Mouse (Mus musculus) layer of hippocampus, postnatal 14 days (tissue): ENCODE measurements around the gene 6430550D23Rik. TPM values are rescaled to one million over a fixed set of nuclear protein-coding genes. Genes with fewer than 3 reads are reported as not detected.
A peak's percentile ranks its signal among the peaks of the same experiment; 100 is the strongest.
"Not testable (repeated sequence)": the region's sequence is repeated elsewhere in the genome, so short reads cannot be mapped to it uniquely, and the experiment has no call there.

Experiments
- DNase-seq, 2 experiments: peaks; one replicate each; pipeline ENCODE4 v3.0.0; 2021 to 2022; ENCODE audit warnings: low spot score in 2 of 2, mixed read lengths in 1 of 2
- total RNA-seq, 2 experiments: library from RNA; stranded (reverse); gene quantifications; 2 replicates each; pipeline ENCODE4 v1.2.3; 2021

6430550D23Rik gene
- total RNA-seq, 2 experiments from 2014 or later: 0.93 to 1.5 TPM

- peak; percentile 88 for DNase-seq
Measured at GRCm38 (mm10) chr2:155956134-155957059, 51.4 kb downstream of the 6430550D23Rik start, which contains the start of gene Cep250. TSS of gene Cep250 (plus strand) at chr2:155956458.

DNA sequence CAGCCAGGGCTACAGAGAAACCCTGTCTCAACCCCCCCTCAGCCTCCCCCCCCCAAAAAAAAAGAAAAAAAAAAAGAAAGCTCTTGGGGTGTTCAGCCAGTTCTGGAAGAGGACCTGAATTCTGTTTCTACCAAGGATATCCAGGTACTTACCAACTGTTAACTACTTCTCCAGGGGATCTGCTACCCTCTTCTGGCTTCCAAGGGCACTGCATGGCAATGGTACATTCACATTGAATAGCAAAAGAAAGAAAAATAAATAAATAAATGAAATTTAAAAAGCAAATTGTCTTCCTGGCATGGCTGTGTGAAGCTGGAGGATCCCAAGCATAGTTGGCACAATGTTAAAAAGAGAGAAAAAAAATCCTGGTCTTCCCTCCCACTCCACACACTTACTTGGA lies 55.8 kb downstream of the 6430550D23Rik start:
- DNase-seq: peak in 1 of 2 experiments; percentile 74

DNA sequence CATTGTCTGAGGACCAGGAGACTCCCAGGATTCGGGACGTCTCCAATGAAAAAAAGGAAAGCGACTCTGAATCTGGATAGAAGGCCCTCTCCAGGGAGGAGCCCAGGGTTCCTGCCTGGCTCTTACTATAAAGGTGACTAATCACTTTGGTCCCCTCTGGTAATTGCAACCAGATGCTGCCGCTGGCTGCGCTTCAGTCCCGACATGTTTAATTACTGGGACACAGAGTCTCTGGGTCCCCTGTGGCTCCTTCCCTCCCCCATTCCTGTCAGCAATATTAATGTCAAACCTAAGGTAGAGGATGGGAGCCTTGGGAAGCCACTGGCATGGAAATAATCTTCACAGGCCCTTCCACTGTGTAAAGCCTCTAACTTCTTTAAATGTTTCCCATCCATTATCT lies 58.4 kb downstream of the 6430550D23Rik start:
- no peak for DNase-seq

DNA sequence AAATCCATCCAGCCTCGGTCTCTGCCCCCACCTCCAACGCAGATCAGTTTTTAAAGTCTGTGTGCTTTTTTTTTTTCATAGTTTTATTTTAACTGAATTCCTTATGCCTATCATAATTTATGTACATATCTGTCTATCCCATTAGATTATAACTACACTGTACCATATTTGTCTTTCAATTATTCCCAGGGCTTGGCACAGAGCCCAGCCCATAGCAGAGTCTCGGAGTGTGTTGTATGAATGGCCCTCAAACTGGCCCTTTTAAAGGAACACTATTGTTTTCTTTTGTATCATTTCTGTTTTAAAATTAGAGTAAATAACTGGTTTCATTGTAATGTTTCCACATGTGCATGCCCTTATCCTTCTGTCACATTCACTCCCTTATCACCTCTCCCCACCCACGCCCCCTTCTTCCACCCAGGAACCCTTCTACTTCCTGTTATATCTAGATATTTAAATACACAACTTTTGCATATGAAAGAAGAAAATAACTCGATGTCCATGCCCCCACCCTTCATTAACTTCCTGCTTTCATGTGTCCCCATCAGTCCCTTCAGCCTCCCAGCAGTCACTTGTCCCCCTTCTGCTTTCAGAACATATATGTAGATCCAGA lies 60.3 kb downstream of the 6430550D23Rik start:
- no peak for DNase-seq

- DNase-seq: no peak
Measured at GRCm38 (mm10) chr2:155946499-155946898, 61.3 kb downstream of the 6430550D23Rik start.

DNA sequence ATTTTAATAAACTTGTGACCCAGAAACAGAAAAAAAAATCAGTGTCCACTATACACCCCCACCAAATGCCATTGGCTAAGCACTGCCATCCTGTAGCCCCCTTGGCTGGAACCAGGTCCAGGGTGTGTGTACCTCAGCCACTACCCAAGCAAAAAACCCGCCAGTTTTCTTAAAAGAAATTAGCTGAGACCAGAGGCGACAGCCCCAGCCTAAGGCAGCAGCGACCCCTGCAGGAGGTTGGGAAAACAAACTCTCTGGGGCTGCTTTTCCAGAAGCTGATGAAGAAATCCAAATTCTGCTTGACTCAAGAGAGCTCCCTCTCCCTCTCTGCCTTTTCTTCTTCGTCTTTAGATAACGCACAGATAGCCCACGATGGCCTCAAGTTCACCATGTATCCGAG lies 61.7 kb downstream of the 6430550D23Rik start:
- DNase-seq: peak; percentile 63 to 79

- DNase-seq: no peak
Measured at GRCm38 (mm10) chr2:155945580-155945979, 62.2 kb downstream of the 6430550D23Rik start.

- no peak for DNase-seq
Measured at GRCm38 (mm10) chr2:155945124-155945523, 62.7 kb downstream of the 6430550D23Rik start, which contains the start of gene Gdf5. TSS of gene Gdf5 (minus strand) at chr2:155945367.

DNA sequence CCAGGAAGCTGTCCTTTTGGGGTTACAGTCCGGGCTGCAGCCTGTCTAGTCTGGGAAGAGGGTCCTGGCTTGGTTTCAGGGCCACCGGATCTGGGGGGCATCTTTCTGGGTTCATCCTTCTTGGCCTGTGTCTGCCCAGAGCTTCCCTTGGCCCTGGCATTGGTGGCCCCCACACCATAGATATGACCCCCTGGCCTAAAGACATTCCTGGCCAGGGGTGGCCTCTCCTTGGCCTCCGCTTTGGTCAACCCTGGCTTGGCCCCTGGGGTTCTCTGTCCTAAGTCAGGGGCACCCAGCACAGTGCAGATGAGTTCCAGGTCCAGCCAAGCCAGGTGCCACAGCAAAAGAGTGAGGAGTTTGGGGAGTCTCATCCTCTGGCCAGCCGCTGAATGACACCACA lies 63.1 kb downstream of the 6430550D23Rik start:
- DNase-seq: no peak

GRCm38 (mm10) chr2:155943463-155943862 lies 64.3 kb downstream of the 6430550D23Rik start:
- DNase-seq: no peak

DNA sequence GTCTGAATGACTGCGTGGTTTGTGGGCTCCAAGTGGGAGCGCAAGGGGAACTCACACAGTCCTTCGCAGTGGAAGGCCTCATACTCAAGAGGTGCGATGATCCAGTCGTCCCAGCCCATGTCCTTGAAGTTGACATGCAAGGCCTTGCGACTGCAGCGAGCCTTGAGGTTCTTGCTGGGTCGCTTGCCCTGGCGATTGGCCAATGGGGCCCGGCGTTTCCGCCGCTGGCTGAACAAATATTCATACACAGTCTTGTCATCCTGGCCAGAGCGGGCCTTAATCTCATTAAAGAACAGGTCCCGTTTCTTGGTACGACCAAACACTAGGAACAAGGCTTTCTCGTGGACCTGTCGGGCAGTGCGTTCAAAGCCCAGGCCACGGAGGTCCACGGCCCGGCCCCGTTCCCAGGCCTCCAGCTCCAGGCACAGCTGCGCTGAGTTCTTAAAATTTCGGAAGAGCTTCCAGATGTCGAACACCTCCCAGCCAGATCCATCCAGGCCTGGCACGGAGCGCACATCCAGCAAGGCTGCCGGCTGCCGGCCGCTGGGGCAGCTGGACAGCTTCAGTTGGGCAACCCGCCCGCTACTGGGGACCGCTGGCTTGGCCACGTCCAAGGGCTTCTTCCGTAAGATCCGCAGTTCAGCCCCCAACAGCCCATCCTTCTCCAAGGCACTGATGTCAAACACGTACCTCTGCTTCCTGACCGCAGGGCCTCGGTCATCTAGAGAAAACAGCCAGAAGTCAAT lies 65.9 kb downstream of the 6430550D23Rik start:
- DNase-seq: no peak

DNA sequence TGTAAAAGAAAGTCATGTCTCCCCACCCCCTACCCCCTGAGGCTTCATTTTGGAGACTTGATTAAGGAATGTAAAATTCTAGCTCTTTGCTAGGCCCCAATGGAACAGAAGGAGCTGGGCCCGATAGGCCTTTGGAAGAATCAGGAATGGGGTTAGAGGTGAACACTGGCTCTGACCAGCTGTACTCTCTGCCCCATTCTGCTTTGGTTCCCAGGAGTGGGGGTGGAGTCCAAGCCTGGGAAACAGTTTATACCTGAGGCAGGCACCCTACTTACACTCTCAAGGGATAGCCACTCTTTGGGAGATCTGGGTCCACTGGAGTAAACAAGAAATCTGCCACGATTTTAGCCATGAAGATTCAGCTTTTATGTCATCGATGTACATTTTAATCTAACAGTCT lies 67.1 kb downstream of the 6430550D23Rik start, which contains the start of gene Gm15557:
Gm15557 (plus strand) TSS at position 48 of the 400 bp plus-strand sequence.
- no peak for DNase-seq

- DNase-seq: no peak
Measured at GRCm38 (mm10) chr2:155939897-155940529, 67.8 kb downstream of the 6430550D23Rik start.

- peak; percentile 91 to 96 for DNase-seq
Measured at GRCm38 (mm10) chr2:155929531-155930442, 78.0 kb downstream of the 6430550D23Rik start, which contains the start of gene Uqcc1. TSS of gene Uqcc1 (minus strand) at chr2:155930310.

DNA sequence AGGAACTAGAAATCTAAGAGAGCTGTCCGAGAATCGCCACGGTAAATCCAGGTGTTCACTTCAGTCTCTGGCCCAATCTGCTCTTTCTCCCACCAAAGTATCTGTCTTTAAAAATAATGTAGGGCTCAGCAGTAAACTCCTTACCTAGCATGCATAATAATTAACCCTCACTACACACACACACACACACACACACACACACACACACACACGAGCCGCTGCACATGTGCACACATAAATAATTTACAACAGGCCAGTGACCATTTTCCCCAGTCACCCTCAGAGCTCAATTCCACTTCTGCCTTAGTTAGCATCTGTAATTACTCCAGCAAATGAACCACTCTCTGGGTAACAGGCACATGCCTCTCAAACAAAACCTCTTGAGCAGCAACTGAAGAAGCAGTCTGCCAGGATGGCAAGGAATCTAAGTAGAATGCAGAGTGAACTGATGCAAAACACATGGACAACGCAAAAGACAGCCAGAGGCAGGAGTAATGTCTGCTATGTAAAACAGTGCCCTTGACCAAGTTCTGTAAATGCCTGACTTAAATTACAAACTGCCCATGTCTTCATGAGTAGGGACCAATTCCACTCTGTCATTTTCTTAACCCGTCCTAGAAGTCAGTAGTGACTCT lies 78.9 kb downstream of the 6430550D23Rik start:
- no peak for DNase-seq

GRCm38 (mm10) chr2:155925213-155925612 lies 82.6 kb downstream of the 6430550D23Rik start:
- not testable (repeated sequence) for DNase-seq
